Mouse (Mus musculus) heart, embryonic 16.5 days (tissue): ENCODE measurements at regions not wholly inside any gene's neighbourhood (a gene's known extent, or its start where the extent isn't known, plus 50 kb on each side); places are given as distances from the start of the nearest gene placed in this dataset.

Experiments
- ATAC-seq: fragments of 200-750 bp; cut with Nextera tagmentation; replicated peaks from 2 replicates; pipeline ENCODE4 v1.8.0; 2017; ENCODE audit warnings: moderate number of reproducible peaks; ENCODE audit not compliant: insufficient read depth, low FRiP score; ENCODE audit errors: extremely low read depth
- H3K27ac ChIP-seq: fragments of 300-500 bp; sonication (generic); 2 replicates; pipeline ENCODE4 v1.5.1; 2014; ENCODE audit warnings: mild to moderate bottlenecking, low read length, control low read depth, moderate library complexity
- H3K27me3 ChIP-seq: fragments of 300-500 bp; sonication (generic); 2 replicates; pipeline ENCODE4 v1.6.1; 2014; ENCODE audit warnings: low read length, mixed read lengths; ENCODE audit not compliant: control insufficient read depth, insufficient read depth
- H3K36me3 ChIP-seq: fragments of 300-500 bp; sonication (generic); 2 replicates; pipeline ENCODE4 v1.6.1; 2014; ENCODE audit not compliant: control insufficient read depth, insufficient read depth
- H3K4me1 ChIP-seq: fragments of 300-500 bp; sonication (generic); 2 replicates; pipeline ENCODE4 v1.6.1; 2014; ENCODE audit warnings: low read length, mixed read lengths; ENCODE audit not compliant: control insufficient read depth, insufficient read depth
- H3K4me2 ChIP-seq: fragments of 300-500 bp; sonication (generic); 2 replicates; pipeline ENCODE4 v1.6.1; 2014; ENCODE audit warnings: low read depth, mild to moderate bottlenecking, control low read depth, low read length
- H3K4me3 ChIP-seq: fragments of 300-500 bp; sonication (generic); 2 replicates; pipeline ENCODE4 v1.5.1; 2014; ENCODE audit warnings: mild to moderate bottlenecking, control low read depth, low read length
- H3K9ac ChIP-seq: fragments of 300-500 bp; sonication (generic); 2 replicates; pipeline ENCODE4 v1.6.1; 2014; ENCODE audit warnings: low read length, control low read depth
- H3K9me3 ChIP-seq: fragments of 300-500 bp; sonication (generic); replicated peaks from 2 replicates; pipeline ENCODE4 v1.6.1; 2016; ENCODE audit warnings: low read length; ENCODE audit not compliant: control insufficient read depth
- WGBS: fragments of 180-500 bp; shearing (Covaris S2); extraction: QIAGEN DNeasy Blood & Tissue Kit; methylation state at CpG from one replicate; pipeline ENCODE4 v1.1.7; 2014; 5-methylcytosine and 5-hydroxymethylcytosine counted together

- Histone ChIP-seq H3K4me3 (no peak overlapping the region), H3K4me2 (no peak overlapping the region), H3K27me3 (no peaks in the 10 kb centered on the region), H3K27ac (no peak overlapping the region), H3K9me3 (no peaks in the 10 kb centered on the region), H3K36me3 (no peaks in the 10 kb centered on the region), H3K4me1 (no peaks in the 10 kb centered on the region), H3K9ac (no peak overlapping the region)
- no peak for ATAC-seq
- WGBS, result 85% methylated on average over 4 of the region's 4 CpGs
These were observed 193.3 kb upstream of the Tmem45b start for GRCm38 (mm10) chr9:31657612-31658011.

- ATAC-seq, result no peak
- Histone ChIP-seq H3K4me2 (no peak overlapping the region), H3K9ac (no peak overlapping the region), H3K9me3 (no peaks in the 10 kb centered on the region), H3K4me1 (no peaks in the 10 kb centered on the region), H3K27ac (no peak overlapping the region), H3K36me3 (no peaks in the 10 kb centered on the region), H3K4me3 (no peak overlapping the region), H3K27me3 (no peaks in the 10 kb centered on the region)
- WGBS, result 76% methylated on average over 11 of the region's 11 CpGs
These were observed 192.4 kb upstream of the Tmem45b start for GRCm38 (mm10) chr9:31656676-31657075.

GRCm38 (mm10) chr9:31654747-31655146 is 190.5 kb upstream of the Tmem45b start:
- H3K27ac ChIP-seq, result no peak overlapping the region
- no peak overlapping the region for H3K9ac ChIP-seq
- WGBS, result 81% methylated on average over 6 of the region's 6 CpGs
- H3K36me3 ChIP-seq, result no peaks in the 10 kb centered on the region
- H3K4me2 ChIP-seq, result no peak overlapping the region
- ATAC-seq, result no peak
- H3K9me3 ChIP-seq, result no peaks in the 10 kb centered on the region
- no peak overlapping the region for H3K4me3 ChIP-seq
- no peaks in the 10 kb centered on the region for H3K4me1 ChIP-seq
- no peaks in the 10 kb centered on the region for H3K27me3 ChIP-seq

DNA sequence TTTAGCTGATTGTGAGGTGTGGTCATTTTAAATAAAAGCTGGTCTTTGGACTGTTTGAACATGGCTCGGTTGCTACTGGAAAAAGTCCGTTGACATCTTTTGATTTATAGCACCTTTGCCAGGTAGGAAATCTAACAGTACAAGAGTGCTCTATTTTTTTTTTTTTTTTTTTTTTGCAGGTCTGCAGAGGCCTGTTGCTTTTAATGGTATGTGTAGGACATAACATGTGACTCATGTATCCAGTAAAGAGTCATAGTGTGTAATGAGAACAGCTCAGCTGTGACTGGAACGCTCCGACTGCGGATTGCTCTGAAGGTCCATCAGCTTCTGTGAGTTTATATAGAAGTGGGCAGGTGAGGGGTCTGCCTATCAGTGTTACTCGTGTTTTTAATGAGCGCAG is 190.0 kb upstream of the Tmem45b start:
- ATAC-seq, result no peak
- Histone ChIP-seq H3K36me3 (no peaks in the 10 kb centered on the region), H3K9ac (no peak overlapping the region), H3K27ac (no peak overlapping the region), H3K9me3 (no peaks in the 10 kb centered on the region), H3K4me2 (no peak overlapping the region), H3K4me1 (no peaks in the 10 kb centered on the region), H3K27me3 (no peaks in the 10 kb centered on the region), H3K4me3 (no peak overlapping the region)
- 82% methylated on average over 7 of the region's 7 CpGs for WGBS

- Histone ChIP-seq H3K4me1 (no peaks in the 10 kb centered on the region), H3K9ac (no peak overlapping the region), H3K27me3 (no peaks in the 10 kb centered on the region), H3K27ac (no peak overlapping the region), H3K36me3 (no peaks in the 10 kb centered on the region), H3K4me2 (no peak overlapping the region), H3K4me3 (no peak overlapping the region), H3K9me3 (no peaks in the 10 kb centered on the region)
- 74% methylated on average over 3 of the region's 3 CpGs for WGBS
- no peak for ATAC-seq
These were observed 189.5 kb upstream of the Tmem45b start for GRCm38 (mm10) chr9:31653788-31654187.

DNA sequence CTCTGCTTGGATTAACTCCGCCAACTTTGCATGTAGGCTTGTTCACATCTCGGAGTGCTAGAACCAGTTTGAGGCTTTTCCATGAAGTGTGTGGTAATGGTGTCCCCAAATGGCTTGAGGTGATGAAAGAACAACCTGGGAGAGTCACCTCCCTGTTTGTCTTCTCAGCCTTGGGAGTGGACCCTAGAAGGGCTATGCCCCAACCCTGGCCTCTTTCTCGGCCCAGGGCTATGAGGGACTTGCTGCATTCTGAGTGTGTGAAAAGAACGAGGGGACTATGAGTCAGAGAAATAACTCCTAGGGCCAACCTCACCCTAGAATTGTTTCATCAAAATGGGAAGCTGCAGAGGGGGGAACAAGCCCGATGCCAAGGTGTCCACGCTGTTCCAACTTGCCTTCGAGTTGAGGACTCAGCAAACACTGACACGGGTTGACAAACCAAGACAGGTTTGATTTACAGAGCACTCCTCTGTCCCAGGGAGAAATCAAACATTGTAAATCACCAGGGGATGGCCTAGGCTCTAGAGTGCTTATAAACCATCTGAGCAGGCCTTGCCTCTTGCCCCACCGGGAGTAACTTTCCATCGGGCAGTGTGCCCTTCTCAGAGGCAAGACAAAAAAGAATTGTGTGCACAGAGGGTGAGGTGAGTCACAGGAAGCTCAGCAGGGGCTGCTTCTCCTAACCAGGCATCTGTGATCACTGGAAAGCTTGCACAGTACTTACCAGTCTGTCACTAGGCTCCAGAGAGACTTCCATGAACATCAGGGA is 186.3 kb upstream of the Tmem45b start:
- H3K27me3 ChIP-seq, result no peaks in the 10 kb centered on the region

DNA sequence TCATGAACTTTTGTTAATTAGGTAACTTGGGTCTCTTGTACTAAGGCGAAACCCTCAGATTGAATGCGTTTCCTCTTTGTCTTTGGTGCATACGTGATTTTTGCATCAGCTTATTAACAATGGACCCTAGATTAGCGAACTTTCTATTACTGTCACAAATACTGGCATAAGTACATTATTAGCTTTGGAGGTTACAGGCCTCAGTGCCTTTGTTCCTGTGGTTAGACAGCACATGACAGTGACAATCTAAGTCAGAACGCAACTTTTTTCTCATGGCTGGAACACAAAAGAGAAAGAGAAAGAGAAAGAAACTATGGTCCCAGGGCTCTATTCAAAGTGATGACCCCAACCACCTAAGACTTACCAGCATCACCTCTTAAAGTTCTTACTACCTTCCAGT is 184.8 kb upstream of the Tmem45b start:
- ATAC-seq, result no peak
- no peak overlapping the region for H3K4me2 ChIP-seq
- H3K36me3 ChIP-seq, result no peaks in the 10 kb centered on the region
- H3K9ac ChIP-seq, result no peak overlapping the region
- no peaks in the 10 kb centered on the region for H3K9me3 ChIP-seq
- WGBS, result 90% methylated on average over 5 of the region's 5 CpGs
- H3K27me3 ChIP-seq, result no peaks in the 10 kb centered on the region
- H3K27ac ChIP-seq, result no peak overlapping the region
- no peak overlapping the region for H3K4me3 ChIP-seq
- H3K4me1 ChIP-seq, result no peaks in the 10 kb centered on the region

More for the DNA sequence above, 186.3 kb upstream of the Tmem45b start:
- H3K9ac ChIP-seq, result no peak overlapping the region
- no peak overlapping the region for H3K27ac ChIP-seq
- no peaks in the 10 kb centered on the region for H3K36me3 ChIP-seq
- H3K4me2 ChIP-seq, result no peak overlapping the region
- no peaks in the 10 kb centered on the region for H3K9me3 ChIP-seq
- no peaks in the 10 kb centered on the region for H3K4me1 ChIP-seq
- ATAC-seq, result no peak
- H3K4me3 ChIP-seq, result no peak overlapping the region
- 79% methylated on average over 10 of the region's 10 CpGs for WGBS

GRCm38 (mm10) chr9:31648551-31648950 is 184.3 kb upstream of the Tmem45b start:
- no peak overlapping the region for H3K4me2 ChIP-seq
- no peak for ATAC-seq
- H3K9me3 ChIP-seq, result no peaks in the 10 kb centered on the region
- no peak overlapping the region for H3K9ac ChIP-seq
- H3K27me3 ChIP-seq, result no peaks in the 10 kb centered on the region
- WGBS, result 74% methylated on average over 9 of the region's 9 CpGs
- no peak overlapping the region for H3K4me3 ChIP-seq
- no peaks in the 10 kb centered on the region for H3K4me1 ChIP-seq
- H3K36me3 ChIP-seq, result no peaks in the 10 kb centered on the region
- H3K27ac ChIP-seq, result no peak overlapping the region

- no peaks in the 10 kb centered on the region for H3K9me3 ChIP-seq
- no peak overlapping the region for H3K27ac ChIP-seq
- no peaks in the 10 kb centered on the region for H3K4me1 ChIP-seq
- H3K4me2 ChIP-seq, result no peak overlapping the region
- H3K4me3 ChIP-seq, result no peak overlapping the region
- no peaks in the 10 kb centered on the region for H3K36me3 ChIP-seq
- WGBS, result 63% methylated on average over 7 of the region's 7 CpGs
- no peaks in the 10 kb centered on the region for H3K27me3 ChIP-seq
- H3K9ac ChIP-seq, result no peak overlapping the region
- no peak for ATAC-seq
These were observed 180.9 kb upstream of the Tmem45b start for GRCm38 (mm10) chr9:31645114-31645513.
